Mouse (Mus musculus): ENCODE measurements around the gene Il1r1. TPM values are rescaled to one million over a fixed set of nuclear protein-coding genes. Genes with fewer than 3 reads are reported as not detected.

Il1r1 gene
- 7.9 and 8.7 TPM in 2 replicates for polyA plus RNA-seq (2016; fragmentation: Nextera tagmentation; extraction: Ambion mirVana)

DNA sequence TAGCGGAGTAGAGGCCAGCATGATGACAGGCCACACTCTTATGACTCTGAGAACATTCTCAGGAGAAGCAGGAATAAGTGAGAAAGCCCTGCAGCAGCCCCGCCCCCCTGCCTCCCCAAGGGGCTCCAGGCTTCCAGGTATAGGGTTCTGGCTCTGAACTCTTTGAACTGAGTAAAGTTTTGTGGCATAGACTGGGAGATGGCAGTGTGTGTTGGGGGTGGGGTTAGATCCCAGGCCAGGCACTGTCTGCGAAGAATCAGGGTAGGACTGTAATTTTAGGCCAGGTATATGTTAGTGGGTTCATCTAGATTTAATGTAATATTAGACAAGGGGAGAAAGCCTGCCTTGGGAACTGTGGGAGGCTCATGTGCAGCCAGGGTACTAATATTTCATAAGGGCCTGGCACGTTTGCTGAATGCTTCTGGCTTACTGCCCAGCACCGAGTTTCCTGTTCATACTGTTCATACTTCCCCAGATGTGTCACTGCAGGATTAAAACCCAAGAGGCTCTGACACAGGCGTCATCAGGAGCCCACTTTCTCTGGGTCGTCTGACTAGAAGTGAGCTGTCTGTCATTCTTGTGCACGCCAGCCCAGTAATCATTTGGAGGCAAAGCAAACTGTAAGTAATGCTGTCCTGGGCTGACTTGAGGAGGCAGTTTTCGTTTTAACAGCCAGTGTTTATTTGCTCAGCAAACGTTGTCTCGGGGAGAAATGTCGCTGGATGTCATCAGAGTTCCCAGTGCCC lies at the start of gene Il1r1:
Il1r1 (plus strand) TSS at position 542 of the 746 bp plus-strand sequence.
- no peaks in the 10 kb centered on the region for H3K27me3 ChIP-seq (replicated peaks)
- peak within 1 kb of the TSS; percentile 55 for H3K4me2 ChIP-seq
- peak; percentile 70 for ATAC-seq (ENCODE audit: insufficient number of reproducible peaks, low FRiP score)
- 24% methylated on average over 12 of the region's 12 CpGs for WGBS
- peak within 1 kb of the TSS; percentile 72 for H3K27ac ChIP-seq (ENCODE audit: poor library complexity, severe bottlenecking)
- H3K9me3 ChIP-seq (replicated peaks) = no peaks in the 10 kb centered on the region
- H3K4me3 ChIP-seq = peak within 1 kb of the TSS; percentile 25
- H3K9ac ChIP-seq = peak within 1 kb of the TSS; percentile 40; the same call in 1 of the 2 replicates
- peaks cover 34% of the 10 kb centered on the region for H3K4me1 ChIP-seq (replicated peaks)
- no peaks in the 10 kb centered on the region for H3K36me3 ChIP-seq

DNA sequence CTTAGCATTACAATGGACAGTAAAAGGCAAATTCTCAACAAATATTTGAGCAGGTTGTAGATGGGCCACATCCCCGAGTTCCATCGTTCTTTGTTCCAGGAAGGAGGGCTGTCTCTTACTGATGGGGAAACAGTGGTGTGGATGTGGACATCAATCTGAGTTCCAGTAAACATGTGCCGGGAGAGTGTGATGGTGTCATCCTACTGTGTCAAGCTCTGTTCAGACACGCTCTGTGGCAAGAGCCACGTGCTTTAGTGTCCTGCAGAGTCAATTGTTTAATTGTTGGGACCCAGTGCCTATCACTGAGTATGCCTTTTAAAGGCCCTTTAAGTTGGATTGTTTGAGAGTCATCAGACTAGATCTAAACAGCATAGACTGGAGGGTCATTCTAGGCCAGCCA lies 49.8 kb upstream of the Il1r1 start:
- WGBS = 91% methylated on average over 5 of the region's 5 CpGs
- Histone ChIP-seq H3K4me3 (no peak overlapping the region), H3K27ac (ENCODE audit: poor library complexity, severe bottlenecking) (no peak overlapping the region), H3K36me3 (no peaks in the 10 kb centered on the region), H3K27me3 (replicated peaks) (no peaks in the 10 kb centered on the region), H3K9ac (no peak overlapping the region), H3K4me2 (no peak overlapping the region), H3K9me3 (replicated peaks) (no peaks in the 10 kb centered on the region), H3K4me1 (replicated peaks) (peaks cover 23% of the 10 kb centered on the region)
- no peak for ATAC-seq (ENCODE audit: insufficient number of reproducible peaks, low FRiP score)

DNA sequence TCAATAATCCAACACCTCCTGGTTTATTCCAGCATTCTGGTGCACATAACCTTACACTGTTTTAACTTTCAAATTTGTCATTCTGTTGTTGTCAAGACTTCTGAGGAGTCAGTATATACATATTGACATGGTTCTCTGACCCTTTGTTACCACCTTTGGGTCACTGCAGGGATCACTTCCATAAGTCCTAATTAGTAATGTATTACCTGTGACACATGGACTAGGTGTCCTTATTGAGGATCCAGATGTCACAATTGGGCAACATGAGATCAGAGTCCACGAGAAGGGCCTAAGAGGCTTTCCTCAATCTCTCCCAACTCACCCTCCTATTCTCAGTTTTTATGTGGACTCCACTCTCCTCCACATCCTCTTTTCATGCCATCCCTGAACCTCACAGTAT lies 49.1 kb upstream of the Il1r1 start:
- H3K27ac ChIP-seq (ENCODE audit: poor library complexity, severe bottlenecking) = no peak overlapping the region
- H3K27me3 ChIP-seq (replicated peaks) = no peaks in the 10 kb centered on the region
- peaks cover 23% of the 10 kb centered on the region for H3K4me1 ChIP-seq (replicated peaks)
- H3K9ac ChIP-seq = no peak overlapping the region
- WGBS = 80% methylated on average over 1 of the region's 1 CpGs
- no peaks in the 10 kb centered on the region for H3K9me3 ChIP-seq (replicated peaks)
- no peak overlapping the region for H3K4me2 ChIP-seq
- H3K36me3 ChIP-seq = no peaks in the 10 kb centered on the region
- H3K4me3 ChIP-seq = no peak overlapping the region
- no peak for ATAC-seq (ENCODE audit: insufficient number of reproducible peaks, low FRiP score)

DNA sequence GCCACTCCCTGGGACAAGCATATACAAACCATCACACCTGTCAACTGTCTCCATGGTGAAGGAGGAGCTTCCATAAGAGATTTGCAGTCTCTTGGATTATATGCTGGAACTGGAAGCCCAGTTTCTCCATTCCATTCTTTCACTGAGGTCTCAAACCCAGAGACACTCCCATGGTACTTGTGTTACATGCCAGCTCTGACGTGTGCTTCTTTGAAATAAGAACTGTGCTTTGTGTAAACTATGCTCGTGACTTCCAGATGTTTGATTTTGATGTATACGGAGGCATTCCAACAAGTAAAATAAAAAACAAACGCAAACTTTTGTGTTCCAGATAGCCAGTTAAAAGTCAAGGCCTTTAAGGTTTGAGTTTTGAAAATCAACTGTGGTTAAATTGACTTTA lies 45.8 kb upstream of the Il1r1 start:
- peak overlapping the region; percentile 73 for H3K27ac ChIP-seq (ENCODE audit: poor library complexity, severe bottlenecking)
- H3K4me1 ChIP-seq (replicated peaks) = peaks cover 34% of the 10 kb centered on the region
- H3K9ac ChIP-seq = no peak overlapping the region
- no peak for ATAC-seq (ENCODE audit: insufficient number of reproducible peaks, low FRiP score)
- no peaks in the 10 kb centered on the region for H3K27me3 ChIP-seq (replicated peaks)
- WGBS = 61% methylated on average over 4 of the region's 4 CpGs
- no peak overlapping the region for H3K4me3 ChIP-seq
- no peaks in the 10 kb centered on the region for H3K9me3 ChIP-seq (replicated peaks)
- no peaks in the 10 kb centered on the region for H3K36me3 ChIP-seq
- no peak overlapping the region for H3K4me2 ChIP-seq

DNA sequence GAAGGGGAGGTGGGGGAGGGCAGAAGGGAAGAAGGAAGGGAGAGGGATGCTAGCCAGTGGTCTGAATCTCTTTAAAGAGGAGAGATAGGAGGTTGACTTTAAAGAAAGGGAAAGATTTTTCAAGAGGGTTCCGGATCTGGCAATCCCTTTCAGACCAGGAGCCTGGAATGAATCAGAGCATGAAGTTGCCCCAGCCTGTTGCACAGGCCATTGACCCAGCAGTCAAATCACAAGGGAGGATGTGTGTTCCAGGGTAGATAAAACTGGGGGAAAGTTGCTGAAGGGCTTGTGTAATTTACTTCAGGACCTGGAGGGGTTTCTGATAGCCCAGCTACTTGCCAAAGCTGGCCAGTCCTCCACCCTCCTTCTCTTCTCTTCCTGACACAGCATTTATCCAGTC lies 45.4 kb upstream of the Il1r1 start:
- peak overlapping the region; percentile 73 for H3K27ac ChIP-seq (ENCODE audit: poor library complexity, severe bottlenecking)
- ATAC-seq (ENCODE audit: insufficient number of reproducible peaks, low FRiP score) = peak; percentile 72
- 3% methylated on average over 1 of the region's 1 CpGs for WGBS

DNA sequence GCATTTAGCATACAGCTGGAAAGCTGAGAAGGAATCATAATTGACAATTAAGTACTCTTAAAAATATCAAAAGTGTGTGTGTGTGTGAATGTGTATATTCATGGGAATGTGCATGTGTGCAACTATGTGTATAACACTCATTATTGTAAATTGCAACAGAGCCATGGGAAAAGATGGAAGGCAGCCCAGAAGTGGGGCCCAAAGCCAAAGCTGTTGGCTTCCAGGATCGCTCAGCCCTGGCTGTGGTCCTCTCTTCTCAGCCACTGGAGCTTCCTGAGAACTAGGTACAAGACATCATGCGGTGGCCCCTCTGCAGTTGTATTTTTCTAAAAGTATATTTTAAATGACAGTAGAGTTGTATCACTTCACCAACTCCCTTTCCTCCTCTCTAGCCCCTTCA lies 44.0 kb upstream of the Il1r1 start:
- Histone ChIP-seq H3K4me1 (replicated peaks) (peaks cover 34% of the 10 kb centered on the region), H3K4me3 (no peak overlapping the region), H3K9me3 (replicated peaks) (no peaks in the 10 kb centered on the region), H3K27me3 (replicated peaks) (0 out of 2 replicates have a peak, but pooled peaks cover 3% of the 10 kb centered on the region), H3K4me2 (no peak overlapping the region), H3K27ac (ENCODE audit: poor library complexity, severe bottlenecking) (no peak overlapping the region), H3K36me3 (no peaks in the 10 kb centered on the region), H3K9ac (no peak overlapping the region)
- 77% methylated on average over 2 of the region's 2 CpGs for WGBS
- ATAC-seq (ENCODE audit: insufficient number of reproducible peaks, low FRiP score) = no peak

More for the DNA sequence above, 45.4 kb upstream of the Il1r1 start:
- Histone ChIP-seq H3K4me3 (no peak overlapping the region), H3K27me3 (replicated peaks) (no peaks in the 10 kb centered on the region), H3K9me3 (replicated peaks) (no peaks in the 10 kb centered on the region), H3K36me3 (no peaks in the 10 kb centered on the region), H3K4me2 (no peak overlapping the region), H3K4me1 (replicated peaks) (peaks cover 34% of the 10 kb centered on the region), H3K9ac (no peak overlapping the region)

DNA sequence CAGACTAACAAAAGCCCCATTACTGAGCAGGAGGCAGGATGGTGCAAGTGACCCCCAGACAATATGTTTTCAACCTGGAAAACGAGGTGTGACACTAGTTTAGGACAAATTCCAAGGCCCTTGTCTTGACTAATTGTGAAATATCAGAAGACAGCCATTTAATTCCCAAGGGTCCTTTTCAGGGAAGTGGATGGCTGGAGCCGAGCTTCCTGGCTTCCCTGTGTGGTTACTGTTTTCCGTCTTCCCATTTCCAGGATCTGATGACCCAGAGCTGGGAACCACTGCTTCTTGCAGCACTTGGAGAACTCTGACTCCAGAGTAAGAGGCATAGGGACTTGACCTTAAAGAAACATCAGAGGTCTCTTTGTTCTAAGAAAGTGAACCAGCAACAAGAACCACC lies 43.2 kb upstream of the Il1r1 start:
- 0 out of 2 replicates have a peak, but pooled peaks cover 3% of the 10 kb centered on the region for H3K27me3 ChIP-seq (replicated peaks)
- no peak for ATAC-seq (ENCODE audit: insufficient number of reproducible peaks, low FRiP score)
- H3K9me3 ChIP-seq (replicated peaks) = no peaks in the 10 kb centered on the region
- H3K36me3 ChIP-seq = no peaks in the 10 kb centered on the region
- no peak overlapping the region for H3K4me2 ChIP-seq
- no peak overlapping the region for H3K27ac ChIP-seq (ENCODE audit: poor library complexity, severe bottlenecking)
- no peak overlapping the region for H3K4me3 ChIP-seq
- 47% methylated on average over 3 of the region's 3 CpGs for WGBS
- H3K4me1 ChIP-seq (replicated peaks) = peaks cover 34% of the 10 kb centered on the region
- H3K9ac ChIP-seq = no peak overlapping the region

DNA sequence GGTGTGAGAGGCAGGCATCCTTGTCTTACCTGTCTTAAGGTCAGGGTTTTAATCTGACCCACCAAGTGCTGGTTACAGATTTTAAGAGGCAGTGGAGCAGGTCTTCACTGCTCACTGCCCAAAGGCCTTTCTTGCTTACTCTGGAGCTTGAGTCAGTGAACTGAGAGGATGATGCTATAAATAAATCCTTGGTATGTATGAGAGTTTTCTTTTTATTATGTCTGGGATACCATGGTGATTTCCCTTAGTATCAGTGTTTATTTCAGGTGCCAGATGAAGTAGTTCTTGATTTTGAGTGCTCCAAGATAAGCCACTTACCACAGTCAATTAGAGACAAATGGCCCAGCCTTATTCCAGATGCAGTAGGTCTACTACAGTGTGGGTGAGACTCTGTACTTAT lies 41.5 kb upstream of the Il1r1 start:
- Histone ChIP-seq H3K4me2 (peak overlapping the region; percentile 23; the same call in 1 of the 2 replicates), H3K4me1 (replicated peaks) (peaks cover 34% of the 10 kb centered on the region), H3K36me3 (no peaks in the 10 kb centered on the region), H3K27ac (ENCODE audit: poor library complexity, severe bottlenecking) (peak overlapping the region; percentile 47; the same call in 1 of the 2 replicates), H3K9me3 (replicated peaks) (no peaks in the 10 kb centered on the region), H3K27me3 (replicated peaks) (0 out of 2 replicates have a peak, but pooled peaks cover 3% of the 10 kb centered on the region), H3K4me3 (no peak overlapping the region), H3K9ac (no peak overlapping the region)
- ATAC-seq (ENCODE audit: insufficient number of reproducible peaks, low FRiP score) = no peak

DNA sequence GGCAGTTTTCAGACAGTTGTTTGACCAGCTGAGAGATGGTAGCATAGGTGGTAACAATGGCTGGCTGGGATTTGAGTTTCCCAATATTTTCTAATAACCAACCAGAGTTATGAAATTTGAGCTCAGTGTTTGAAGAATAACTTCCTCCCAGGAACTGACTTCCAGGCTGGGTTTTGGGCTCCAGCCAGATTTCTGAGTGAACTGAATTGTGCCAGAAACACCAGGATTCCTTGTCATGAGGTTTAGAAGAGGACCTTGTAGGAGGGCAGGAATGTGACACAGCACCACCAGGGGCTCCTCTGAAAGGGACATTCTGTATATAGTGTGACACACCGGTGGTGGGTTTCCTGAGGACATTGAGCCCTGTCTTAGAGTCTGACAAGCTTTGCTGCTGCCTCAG lies 36.9 kb upstream of the Il1r1 start:
- Histone ChIP-seq H3K9ac (no peak overlapping the region), H3K27ac (ENCODE audit: poor library complexity, severe bottlenecking) (no peak overlapping the region), H3K27me3 (replicated peaks) (0 out of 2 replicates have a peak, but pooled peaks cover 3% of the 10 kb centered on the region), H3K4me1 (replicated peaks) (peaks cover 20% of the 10 kb centered on the region), H3K9me3 (replicated peaks) (no peaks in the 10 kb centered on the region), H3K4me3 (no peak overlapping the region), H3K4me2 (no peak overlapping the region), H3K36me3 (no peaks in the 10 kb centered on the region)
- WGBS = 63% methylated on average over 1 of the region's 1 CpGs
- ATAC-seq (ENCODE audit: insufficient number of reproducible peaks, low FRiP score) = no peak

DNA sequence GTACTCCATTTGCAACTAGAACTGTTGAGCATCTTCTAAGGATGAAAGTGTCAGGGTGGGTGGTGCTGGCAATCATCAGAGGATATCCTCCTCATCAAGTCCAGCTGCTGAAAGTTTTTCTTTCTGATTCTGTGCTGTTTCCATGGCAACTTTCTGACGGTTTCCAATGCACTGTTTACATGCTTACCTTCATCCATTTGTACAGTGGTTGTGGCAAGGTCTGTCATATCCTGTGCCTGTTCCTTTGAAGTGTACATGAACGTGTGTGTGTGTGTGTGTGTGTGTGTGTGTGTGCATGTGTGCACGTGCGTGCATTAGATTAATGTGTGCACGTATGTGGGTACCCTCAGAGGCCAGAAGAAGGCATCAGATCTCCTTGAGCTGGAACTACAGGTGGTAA lies 34.9 kb upstream of the Il1r1 start:
- Histone ChIP-seq H3K36me3 (no peaks in the 10 kb centered on the region), H3K27ac (ENCODE audit: poor library complexity, severe bottlenecking) (no peak overlapping the region), H3K9me3 (replicated peaks) (no peaks in the 10 kb centered on the region), H3K4me3 (no peak overlapping the region), H3K9ac (no peak overlapping the region), H3K27me3 (replicated peaks) (no peaks in the 10 kb centered on the region), H3K4me2 (no peak overlapping the region), H3K4me1 (replicated peaks) (0 out of 2 replicates have a peak, but pooled peaks cover 8% of the 10 kb centered on the region)
- WGBS = 65% methylated on average over 5 of the region's 5 CpGs
- ATAC-seq (ENCODE audit: insufficient number of reproducible peaks, low FRiP score) = no peak

DNA sequence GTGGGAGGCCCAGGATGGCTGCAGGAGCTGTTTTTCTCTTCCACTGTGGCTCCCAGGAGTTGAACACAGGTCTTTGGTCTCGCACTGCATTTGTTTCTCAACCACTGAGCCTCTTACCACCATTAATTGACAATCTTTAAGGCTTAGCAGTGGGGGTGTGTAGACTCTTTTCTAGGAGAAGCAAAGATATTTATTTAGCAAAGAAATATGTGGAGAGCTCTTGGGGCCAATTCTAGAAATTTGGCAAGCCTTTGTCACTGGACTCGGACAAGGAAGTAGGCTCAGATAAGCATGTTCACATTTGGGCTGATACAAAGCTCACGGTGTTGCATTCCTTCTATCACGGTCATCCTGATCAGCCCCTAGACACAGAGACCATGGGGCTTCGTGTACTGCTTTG lies 34.0 kb upstream of the Il1r1 start:
- no peak for ATAC-seq (ENCODE audit: insufficient number of reproducible peaks, low FRiP score)
- H3K4me1 ChIP-seq (replicated peaks) = 0 out of 2 replicates have a peak, but pooled peaks cover 8% of the 10 kb centered on the region
- no peaks in the 10 kb centered on the region for H3K9me3 ChIP-seq (replicated peaks)
- H3K36me3 ChIP-seq = no peaks in the 10 kb centered on the region
- H3K4me3 ChIP-seq = no peak overlapping the region
- H3K27me3 ChIP-seq (replicated peaks) = no peaks in the 10 kb centered on the region
- no peak overlapping the region for H3K27ac ChIP-seq (ENCODE audit: poor library complexity, severe bottlenecking)
- H3K4me2 ChIP-seq = no peak overlapping the region
- H3K9ac ChIP-seq = no peak overlapping the region
- WGBS = 61% methylated on average over 5 of the region's 5 CpGs

All from heart, embryonic 12.5 days (tissue).